Mouse (Mus musculus): ENCODE measurements at regions not wholly inside any gene's neighbourhood (a gene's known extent, or its start where the extent isn't known, plus 50 kb on each side); places are given as distances from the start of the nearest gene placed in this dataset.

- no peak for ATAC-seq (ENCODE audit: low FRiP score, low read depth)
- Histone ChIP-seq H3K27me3 (no peaks in the 10 kb centered on the region), H3K9me3 (no peaks in the 10 kb centered on the region), H3K4me3 (no peak overlapping the region), H3K36me3 (no peaks in the 10 kb centered on the region), H3K4me2 (replicated peaks) (no peak overlapping the region), H3K9ac (no peak overlapping the region), H3K27ac (peak overlapping the region; percentile 48; the same call in 1 of the 2 replicates), H3K4me1 (peaks cover 33% of the 10 kb centered on the region)
- 81% methylated on average over 9 of the region's 9 CpGs for WGBS
These were observed 68.6 kb downstream of the Tomm20 start for GRCm38 (mm10) chr8:126877039-126877365.

GRCm38 (mm10) chr8:126876300-126877038 lies 69.2 kb downstream of the Tomm20 start:
- Histone ChIP-seq H3K27me3 (no peaks in the 10 kb centered on the region), H3K4me2 (replicated peaks) (no peak overlapping the region), H3K9me3 (no peaks in the 10 kb centered on the region), H3K9ac (no peak overlapping the region), H3K4me1 (peaks cover 33% of the 10 kb centered on the region), H3K4me3 (no peak overlapping the region), H3K27ac (peak overlapping the region; percentile 48; the same call in 1 of the 2 replicates), H3K36me3 (no peaks in the 10 kb centered on the region)
- WGBS = 32% methylated on average over 9 of the region's 9 CpGs
- ATAC-seq (ENCODE audit: low FRiP score, low read depth) = peak; percentile 3; the same call in 1 of the 2 replicates

- Histone ChIP-seq H3K27ac (peak overlapping the region; percentile 48), H3K4me1 (peaks cover 33% of the 10 kb centered on the region), H3K27me3 (no peaks in the 10 kb centered on the region), H3K36me3 (no peaks in the 10 kb centered on the region), H3K9me3 (no peaks in the 10 kb centered on the region), H3K4me2 (replicated peaks) (no peak overlapping the region), H3K9ac (no peak overlapping the region), H3K4me3 (no peak overlapping the region)
- no peak for ATAC-seq (ENCODE audit: low FRiP score, low read depth)
- 86% methylated on average over 7 of the region's 7 CpGs for WGBS
These were observed 70.0 kb downstream of the Tomm20 start for GRCm38 (mm10) chr8:126875491-126876155.

- Histone ChIP-seq H3K4me2 (replicated peaks) (no peak overlapping the region), H3K9ac (no peak overlapping the region), H3K27ac (no peak overlapping the region), H3K36me3 (no peaks in the 10 kb centered on the region), H3K4me3 (no peak overlapping the region), H3K9me3 (no peaks in the 10 kb centered on the region), H3K27me3 (no peaks in the 10 kb centered on the region), H3K4me1 (peaks cover 33% of the 10 kb centered on the region)
- WGBS = 100% methylated on average over 1 of the region's 1 CpGs
- no peak for ATAC-seq (ENCODE audit: low FRiP score, low read depth)
These were observed 70.8 kb downstream of the Tomm20 start for GRCm38 (mm10) chr8:126874846-126875245.

GRCm38 (mm10) chr8:126874126-126874730 lies 71.4 kb downstream of the Tomm20 start:
- Histone ChIP-seq H3K4me3 (no peak overlapping the region), H3K9ac (no peak overlapping the region), H3K27ac (peak overlapping the region; percentile 44; the same call in 1 of the 2 replicates), H3K9me3 (no peaks in the 10 kb centered on the region), H3K27me3 (no peaks in the 10 kb centered on the region), H3K36me3 (no peaks in the 10 kb centered on the region), H3K4me1 (peaks cover 33% of the 10 kb centered on the region), H3K4me2 (replicated peaks) (no peak overlapping the region; the same call in 1 of the 2 replicates)
- 55% methylated on average over 6 of the region's 6 CpGs for WGBS
- no peak for ATAC-seq (ENCODE audit: low FRiP score, low read depth)

- no peak for ATAC-seq (ENCODE audit: low FRiP score, low read depth)
- Histone ChIP-seq H3K9me3 (no peaks in the 10 kb centered on the region), H3K36me3 (no peaks in the 10 kb centered on the region), H3K27ac (peak overlapping the region; percentile 29; the same call in 1 of the 2 replicates), H3K4me1 (peaks cover 33% of the 10 kb centered on the region), H3K4me3 (no peak overlapping the region), H3K9ac (no peak overlapping the region), H3K4me2 (replicated peaks) (no peak overlapping the region), H3K27me3 (no peaks in the 10 kb centered on the region)
- WGBS = 54% methylated on average over 7 of the region's 7 CpGs
These were observed 72.3 kb downstream of the Tomm20 start for GRCm38 (mm10) chr8:126873306-126873705.

GRCm38 (mm10) chr8:126872574-126872973 lies 73.1 kb downstream of the Tomm20 start:
- 85% methylated on average over 4 of the region's 4 CpGs for WGBS

GRCm38 (mm10) chr8:126872133-126872532 lies 73.5 kb downstream of the Tomm20 start:
- Histone ChIP-seq H3K27ac (no peak overlapping the region), H3K9ac (no peak overlapping the region), H3K4me1 (peaks cover 33% of the 10 kb centered on the region), H3K9me3 (no peaks in the 10 kb centered on the region), H3K4me3 (no peak overlapping the region), H3K27me3 (no peaks in the 10 kb centered on the region), H3K4me2 (replicated peaks) (no peak overlapping the region), H3K36me3 (no peaks in the 10 kb centered on the region)
- ATAC-seq (ENCODE audit: low FRiP score, low read depth) = no peak
- 87% methylated on average over 8 of the region's 8 CpGs for WGBS

More at GRCm38 (mm10) chr8:126872574-126872973, 73.1 kb downstream of the Tomm20 start:
- no peak overlapping the region for H3K4me2 ChIP-seq (replicated peaks)
- peaks cover 33% of the 10 kb centered on the region for H3K4me1 ChIP-seq
- H3K9me3 ChIP-seq = no peaks in the 10 kb centered on the region
- ATAC-seq (ENCODE audit: low FRiP score, low read depth) = no peak
- no peak overlapping the region for H3K9ac ChIP-seq
- H3K36me3 ChIP-seq = no peaks in the 10 kb centered on the region
- no peaks in the 10 kb centered on the region for H3K27me3 ChIP-seq
- no peak overlapping the region for H3K27ac ChIP-seq
- no peak overlapping the region for H3K4me3 ChIP-seq

- WGBS = 87% methylated on average over 1 of the region's 1 CpGs
- peaks cover 15% of the 10 kb centered on the region for H3K4me1 ChIP-seq
- H3K9me3 ChIP-seq = no peaks in the 10 kb centered on the region
- H3K27ac ChIP-seq = no peak overlapping the region
- H3K27me3 ChIP-seq = no peaks in the 10 kb centered on the region
- H3K9ac ChIP-seq = no peak overlapping the region
- no peak overlapping the region for H3K4me2 ChIP-seq (replicated peaks)
- no peak overlapping the region for H3K4me3 ChIP-seq
- H3K36me3 ChIP-seq = no peaks in the 10 kb centered on the region
- no peak for ATAC-seq (ENCODE audit: low FRiP score, low read depth)
These were observed 76.2 kb downstream of the Tomm20 start for GRCm38 (mm10) chr8:126869464-126869850.

GRCm38 (mm10) chr8:126868831-126869463 lies 76.7 kb downstream of the Tomm20 start:
- Histone ChIP-seq H3K27me3 (no peaks in the 10 kb centered on the region), H3K9me3 (no peaks in the 10 kb centered on the region), H3K36me3 (no peaks in the 10 kb centered on the region), H3K4me3 (no peak overlapping the region), H3K27ac (no peak overlapping the region), H3K9ac (no peak overlapping the region), H3K4me2 (replicated peaks) (no peak overlapping the region), H3K4me1 (peaks cover 15% of the 10 kb centered on the region)
- no peak for ATAC-seq (ENCODE audit: low FRiP score, low read depth)
- WGBS = 83% methylated on average over 3 of the region's 3 CpGs

- Histone ChIP-seq H3K4me3 (no peak overlapping the region), H3K4me1 (0 out of 2 replicates have a peak, but pooled peaks cover 4% of the 10 kb centered on the region), H3K9me3 (no peaks in the 10 kb centered on the region), H3K4me2 (replicated peaks) (no peak overlapping the region), H3K9ac (no peak overlapping the region), H3K36me3 (no peaks in the 10 kb centered on the region), H3K27ac (no peak overlapping the region), H3K27me3 (no peaks in the 10 kb centered on the region)
- WGBS = 80% methylated on average over 14 of the region's 14 CpGs
- no peak for ATAC-seq (ENCODE audit: low FRiP score, low read depth)
These were observed 78.3 kb downstream of the Tomm20 start for GRCm38 (mm10) chr8:126867121-126867988.
